25 mouse cellular contexts compared by ENCODE assay signal in the genomic region with DNA sequence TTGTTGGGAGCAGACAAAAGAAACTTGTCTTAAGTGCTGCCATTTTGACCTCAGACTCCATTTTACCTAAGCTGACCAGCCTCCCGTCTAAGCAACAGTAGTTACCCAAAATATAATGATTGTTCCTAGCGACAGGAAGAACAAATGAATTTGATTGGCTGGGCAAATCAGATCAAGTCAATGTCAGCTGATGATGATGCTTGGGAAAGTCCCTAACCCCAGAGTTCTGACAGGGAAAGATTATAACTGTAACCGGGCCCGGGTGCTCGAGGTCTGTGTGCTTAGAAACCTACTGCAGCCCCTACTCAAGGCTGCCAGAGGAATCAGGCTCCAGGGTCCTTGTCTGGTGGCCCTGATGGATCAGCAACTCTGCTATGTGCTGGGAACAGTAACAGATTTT. TPM values are rescaled to one million over a fixed set of nuclear protein-coding genes. Genes with fewer than 3 reads are reported as not detected.
DNase-seq lines count a peak whose midpoint lies in the region; ATAC-seq lines count a peak whose summit lies in the region.
"Had no signal": no experiment of that assay in that cellular context is flagged by ENCODE, and none has a peak within 500 bp of the region (broad histone marks: within the 10 kb centered on the region; RNA-seq: fewer than 3 reads in every experiment).

No protein-coding gene starts in this region.

- DNase-seq in forebrain, embryonic 10.5 days (ENCODE audit: extremely low spot score, low spot score), result no peak
- peak; percentile 85 for DNase-seq in CD4-positive, CD25-positive, alpha-beta regulatory T cell, adult 2 months (ENCODE audit: low read depth, low spot score)
- peak; percentile 88 for DNase-seq in induced T-regulatory cell, adult 2 months (ENCODE audit: low read depth)
- DNase-seq in splenic B cell, adult 2 months (ENCODE audit: low read depth, low spot score), result peak; percentile 59
- no peak for DNase-seq in adrenal gland, adult (ENCODE audit: inconsistent age in 2 of 2, low spot score in 1 of 2)
- DNase-seq in urinary bladder, postnatal 25 days (ENCODE audit: low spot score), result no peak
- DNase-seq: adrenal gland, adult 2 months; adrenal gland, postnatal 36 days; cerebellum, adult 2 months; cerebellum, postnatal 25 days; gastrocnemius, postnatal 10 days; kidney, adult 9 months; lung, postnatal 36 days; retina, postnatal 1 day; right cerebral cortex, postnatal 14 days; thymus, postnatal 25 days had no signal

- H3K4me3 ChIP-seq in forebrain, embryonic 15.5 days, result no peak overlapping the region
- H3K4me3 ChIP-seq in forebrain, embryonic 10.5 days, result no peak overlapping the region
- H3K4me3 ChIP-seq: embryonic facial prominence, embryonic 10.5 days; embryonic facial prominence, embryonic 15.5 days; heart, embryonic 13.5 days; limb, embryonic 12.5 days; midbrain, embryonic 12.5 days had no signal

- no peak overlapping the region for H3K4me2 ChIP-seq in forebrain, embryonic 15.5 days (replicated peaks)
- H3K4me2 ChIP-seq: embryonic facial prominence, embryonic 15.5 days; heart, embryonic 13.5 days; limb, embryonic 12.5 days; midbrain, embryonic 12.5 days had no signal

- H3K4me1 ChIP-seq in forebrain, embryonic 15.5 days, result peaks cover 28% of the 10 kb centered on the region
- H3K4me1 ChIP-seq in forebrain, embryonic 10.5 days, result no peaks in the 10 kb centered on the region; the same call in 1 of the 2 replicates
- H3K4me1 ChIP-seq: embryonic facial prominence, embryonic 10.5 days; embryonic facial prominence, embryonic 15.5 days had no signal

- H3K36me3 ChIP-seq in forebrain, embryonic 15.5 days, result no peaks in the 10 kb centered on the region
- H3K36me3 ChIP-seq in forebrain, embryonic 10.5 days (replicated peaks), result peaks cover 11% of the 10 kb centered on the region; the same call in 1 of the 2 replicates
- no peaks in the 10 kb centered on the region for H3K36me3 ChIP-seq in splenic B cell, adult 2 months (ENCODE audit: control insufficient read depth, insufficient read depth, low read length, poor library complexity, severe bottlenecking)
- H3K36me3 ChIP-seq: embryonic facial prominence, embryonic 15.5 days; midbrain, embryonic 12.5 days had no signal

- peak overlapping the region; percentile 88 for H3K27ac ChIP-seq in forebrain, embryonic 15.5 days (replicated peaks)
- H3K27ac ChIP-seq in forebrain, embryonic 10.5 days, result no peak overlapping the region
- H3K27ac ChIP-seq: embryonic facial prominence, embryonic 10.5 days; embryonic facial prominence, embryonic 15.5 days; heart, embryonic 13.5 days; limb, embryonic 12.5 days; midbrain, embryonic 12.5 days had no signal

- no peaks in the 10 kb centered on the region for H3K27me3 ChIP-seq in forebrain, embryonic 15.5 days
- H3K27me3 ChIP-seq in forebrain, embryonic 10.5 days (ENCODE audit: poor library complexity, severe bottlenecking), result no peaks in the 10 kb centered on the region
- no peaks in the 10 kb centered on the region for H3K27me3 ChIP-seq in splenic B cell, adult 2 months (ENCODE audit: control insufficient read depth, insufficient read depth, low read length, poor library complexity, severe bottlenecking)
- H3K27me3 ChIP-seq: embryonic facial prominence, embryonic 15.5 days; heart, embryonic 13.5 days; limb, embryonic 12.5 days; midbrain, embryonic 12.5 days; Patski had no signal

- ATAC-seq in forebrain, embryonic 15.5 days (replicated peaks), result no peak
- ATAC-seq: hindbrain, embryonic 16.5 days; intestine, postnatal 0 days; Patski had no signal

- WGBS in forebrain, embryonic 15.5 days, result 78% methylated on average over 5 of the region's 5 CpGs
- WGBS in forebrain, embryonic 10.5 days, result 90% methylated on average over 5 of the region's 5 CpGs

- H3K9ac ChIP-seq in forebrain, embryonic 15.5 days (replicated peaks), result no peak overlapping the region
- H3K9ac ChIP-seq: embryonic facial prominence, embryonic 15.5 days; heart, embryonic 13.5 days; limb, embryonic 12.5 days; midbrain, embryonic 12.5 days had no signal

- no peaks in the 10 kb centered on the region for H3K9me3 ChIP-seq in forebrain, embryonic 15.5 days
- no peaks in the 10 kb centered on the region for H3K9me3 ChIP-seq in forebrain, embryonic 10.5 days
- H3K9me3 ChIP-seq: embryonic facial prominence, embryonic 10.5 days; embryonic facial prominence, embryonic 15.5 days; heart, embryonic 13.5 days; limb, embryonic 12.5 days; midbrain, embryonic 12.5 days had no signal

RNA-seq across cellular contexts. Expression of a gene that starts 10.1 kb away (rescaled TPM):
- 45.6 and 46.5 TPM in 2 replicates for polyA plus RNA-seq in forebrain, embryonic 15.5 days (2015; fragmentation: Nextera tagmentation; extraction: Ambion mirVana)
- polyA plus RNA-seq in forebrain, embryonic 10.5 days (2016; fragmentation: Nextera tagmentation; extraction: Ambion mirVana), result 31.2 and 34.0 TPM in 2 replicates

RNA-seq across cellular contexts. Expression of a gene that starts 55.4 kb away (rescaled TPM):
- polyA plus RNA-seq in forebrain, embryonic 15.5 days (2015; fragmentation: Nextera tagmentation; extraction: Ambion mirVana), result 12.5 and 12.7 TPM in 2 replicates
- 0.50 and 1.1 TPM in 2 replicates for polyA plus RNA-seq in forebrain, embryonic 10.5 days (2016; fragmentation: Nextera tagmentation; extraction: Ambion mirVana)
- polyA plus RNA-seq: adrenal gland, adult 2 months had no signal

Comparison
In these comparisons a context has a peak if more than half of its experiments do, and no peak if none do; other contexts are left out.
1. DNase-seq: peak in CD4-positive, CD25-positive, alpha-beta regulatory T cell, adult 2 months (single experiment), induced T-regulatory cell, adult 2 months (single experiment) and splenic B cell, adult 2 months (single experiment); none in forebrain, embryonic 10.5 days (single experiment), adrenal gland, adult (0 of 2) and urinary bladder, postnatal 25 days (single experiment).